Mouse (Mus musculus) lung, postnatal 10 days (tissue): Measurements from ENCODE around the gene Tecpr2.

ENCODE experiments used
- DNase-seq: peaks from one replicate; pipeline ENCODE4 v3.0.0; 2021

Tecpr2 gene

DNA sequence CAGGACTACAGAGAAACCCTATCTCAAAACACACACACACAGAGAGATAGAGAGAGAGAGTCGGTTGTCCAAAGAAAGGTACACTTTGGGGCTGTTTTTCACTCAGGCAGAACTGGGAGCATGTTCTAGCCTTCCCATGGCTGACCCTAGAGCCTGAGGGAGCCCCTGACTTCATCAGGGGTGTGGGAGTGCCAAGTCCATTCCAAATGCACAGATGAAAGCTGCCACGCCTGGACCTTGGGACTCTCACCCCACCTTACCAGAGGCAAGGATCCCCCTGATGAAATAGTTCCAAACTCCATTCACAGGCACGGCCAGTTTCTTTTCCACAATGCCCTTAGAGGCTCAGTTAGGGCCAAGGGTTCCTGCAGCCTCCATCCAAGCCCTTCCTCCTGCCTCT, 90.7 kb downstream of the Tecpr2 start:
- no peak for DNase-seq

- DNase-seq = no peak
These were observed 92.7 kb downstream of the Tecpr2 start for GRCm38 (mm10) chr12:110981736-110982135.

- no peak for DNase-seq
These were observed 94.0 kb downstream of the Tecpr2 start for GRCm38 (mm10) chr12:110983083-110983482.

- no peak for DNase-seq
These were observed 94.7 kb downstream of the Tecpr2 start for GRCm38 (mm10) chr12:110983714-110984113.

- no peak for DNase-seq
These were observed 95.5 kb downstream of the Tecpr2 start for GRCm38 (mm10) chr12:110984598-110984997.

DNA sequence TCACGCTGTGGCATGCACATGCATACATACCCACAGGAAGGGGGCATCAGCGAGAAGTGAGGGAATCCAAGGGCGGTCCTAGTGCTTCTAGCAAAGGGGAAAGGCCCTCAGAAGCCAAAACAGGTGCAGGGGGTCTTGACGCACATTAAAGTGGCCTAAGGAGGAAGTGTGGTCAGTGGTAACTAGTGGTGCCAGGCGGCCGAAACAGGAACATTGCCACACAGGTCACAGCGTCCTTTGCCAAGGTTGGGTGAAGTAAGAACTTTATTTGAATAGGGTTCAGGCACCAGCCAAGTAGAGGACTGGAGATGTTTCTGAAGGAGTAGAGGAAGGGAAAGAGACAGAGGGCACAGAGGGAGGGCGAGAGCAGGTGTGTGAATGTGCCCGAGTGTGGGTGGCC, 96.1 kb downstream of the Tecpr2 start:
- DNase-seq = no peak

DNA sequence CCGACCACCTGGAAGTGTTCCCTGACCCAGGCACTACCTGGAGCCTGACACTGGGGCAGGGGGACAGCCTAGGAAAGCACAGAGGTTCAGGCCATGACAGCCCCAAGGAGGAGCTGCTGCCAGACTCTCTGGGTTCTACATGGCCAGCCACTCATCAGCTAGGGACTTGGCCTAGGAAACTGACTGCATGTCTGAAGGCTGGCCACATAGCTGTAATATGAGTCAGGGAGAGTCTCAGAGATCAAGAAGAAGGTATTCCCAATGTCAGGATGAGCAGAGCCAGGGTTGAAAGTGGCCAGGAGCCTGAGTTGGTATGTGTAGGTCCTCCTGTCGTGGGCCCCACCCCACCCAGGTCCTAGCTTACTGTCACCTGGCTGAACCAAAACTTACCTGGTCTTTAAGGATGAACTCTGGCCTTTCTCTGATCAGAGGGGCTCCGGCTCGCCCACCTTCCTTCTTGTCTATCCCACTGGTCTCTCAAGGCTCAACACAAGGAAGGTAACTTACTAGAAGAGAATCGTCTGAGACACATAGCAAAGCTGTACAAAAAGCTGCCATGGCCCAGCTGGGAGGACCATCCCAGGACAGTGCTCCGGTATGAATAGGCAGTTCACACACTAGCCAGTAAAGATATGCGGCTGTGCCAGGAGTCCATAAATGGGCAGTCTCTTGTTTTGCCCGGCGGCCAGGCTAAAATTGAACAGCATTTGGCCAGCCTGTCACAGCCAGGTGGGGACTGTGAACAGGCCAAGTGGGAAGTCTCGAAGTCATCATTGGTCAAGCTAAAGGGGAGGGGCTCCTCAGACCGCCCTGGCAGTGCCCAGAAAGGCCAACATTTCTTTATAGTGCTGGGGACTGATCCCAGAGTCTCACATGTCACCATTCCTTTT, 97.7 kb downstream of the Tecpr2 start:
- DNase-seq = no peak

DNA sequence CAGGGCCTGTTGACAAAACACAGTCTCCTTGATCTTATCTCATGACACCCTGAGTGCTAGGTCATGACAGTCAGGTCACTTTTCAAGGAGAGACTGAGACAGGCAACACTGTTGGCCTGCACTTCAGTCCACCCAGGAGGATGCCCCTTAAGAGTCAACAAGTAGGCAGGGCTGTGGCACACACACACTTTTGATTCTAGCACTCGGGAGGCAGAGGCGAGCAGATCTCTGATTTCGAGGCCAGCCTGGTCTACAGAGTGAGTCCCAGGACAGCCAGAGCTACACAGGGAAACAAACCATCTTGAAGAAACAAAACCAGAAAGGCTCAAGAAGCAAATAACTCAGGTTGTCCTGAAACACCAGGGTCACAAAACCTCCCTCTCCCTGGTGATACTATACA, 100.3 kb downstream of the Tecpr2 start:
- DNase-seq = no peak

DNA sequence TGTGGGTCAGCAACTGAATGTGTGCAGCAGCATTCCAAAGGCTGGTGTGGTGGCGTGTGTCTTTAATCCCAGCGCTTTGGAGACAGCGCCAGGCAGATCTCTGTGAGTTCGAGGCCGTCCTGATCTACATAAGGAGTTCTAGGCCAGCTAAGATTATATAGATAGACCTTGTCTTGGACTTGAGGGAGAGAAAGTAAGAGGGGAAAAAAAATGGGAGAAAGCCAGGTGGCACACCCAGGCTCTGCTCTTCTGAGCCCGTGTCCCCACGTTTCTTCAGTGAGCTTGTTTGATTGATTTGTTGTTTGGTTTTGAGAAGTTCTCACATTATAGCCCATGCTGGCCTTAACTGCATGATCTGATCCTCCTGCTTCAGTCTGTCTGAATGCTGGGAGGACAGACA, 101.4 kb downstream of the Tecpr2 start:
- DNase-seq = no peak

DNA sequence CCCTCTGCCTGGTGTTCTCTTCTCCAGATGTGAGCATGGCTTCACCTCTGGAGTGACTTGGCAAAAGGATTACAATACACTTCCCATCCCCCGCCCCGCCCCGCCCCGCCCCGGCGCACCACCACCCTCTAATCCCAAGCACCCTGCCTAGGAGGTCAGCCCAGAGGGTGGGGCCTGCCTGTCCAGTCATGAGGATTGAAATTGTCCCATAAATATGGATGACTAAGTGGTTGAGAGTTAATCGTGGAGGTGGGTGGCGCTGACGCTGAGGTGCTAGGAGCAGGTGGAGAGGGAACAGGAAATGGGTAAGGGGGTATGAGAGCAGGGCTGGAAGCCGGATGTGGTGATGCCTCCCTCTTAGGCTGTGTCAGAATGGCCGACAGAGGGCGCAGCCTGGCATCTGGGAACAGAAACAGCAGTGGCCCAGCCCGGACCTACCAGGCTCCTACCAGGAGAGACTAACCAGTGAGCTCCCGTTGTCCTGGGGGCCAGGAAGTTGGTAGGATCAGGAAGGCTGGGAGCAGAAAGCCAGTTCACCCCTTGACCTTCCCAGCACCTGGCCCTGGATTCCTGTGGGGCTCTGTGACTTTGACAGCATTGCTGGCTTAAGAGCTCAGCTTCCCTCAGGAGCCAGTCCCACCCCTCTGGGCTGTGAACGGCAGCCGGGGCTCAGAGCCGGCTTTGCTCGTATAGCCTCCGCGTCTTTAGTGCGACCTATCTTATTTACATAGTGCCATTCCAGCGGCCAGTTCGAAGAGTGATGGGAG, 102.5 kb downstream of the Tecpr2 start:
- DNase-seq = peak; percentile 90

DNA sequence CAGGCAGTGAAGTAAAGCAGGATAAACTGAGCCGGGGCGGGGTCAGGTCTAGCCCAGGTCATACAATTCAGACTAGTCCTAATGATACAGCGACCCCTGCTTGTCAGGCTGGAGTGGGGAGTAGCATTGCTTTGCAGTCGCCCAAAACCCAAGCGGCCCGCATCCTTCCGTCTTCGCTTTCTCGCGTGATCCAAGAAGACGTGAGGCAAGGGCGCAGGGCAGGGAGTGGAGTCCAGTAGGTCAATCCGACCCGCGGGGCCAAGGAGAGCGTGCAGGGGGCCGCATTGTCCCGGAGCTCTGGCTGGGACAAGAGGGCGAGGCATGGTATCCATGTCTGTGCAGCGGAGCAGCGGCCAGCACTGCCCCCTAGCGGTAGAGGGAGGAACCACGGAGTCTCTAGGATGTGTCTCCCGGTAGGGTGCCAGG, 103.1 kb downstream of the Tecpr2 start:
- peak; percentile 95 for DNase-seq

GRCm38 (mm10) chr12:110992771-110993170, 103.7 kb downstream of the Tecpr2 start:
- DNase-seq = no peak

- DNase-seq = no peak
These were observed 104.2 kb downstream of the Tecpr2 start for GRCm38 (mm10) chr12:110993226-110993625.

DNA sequence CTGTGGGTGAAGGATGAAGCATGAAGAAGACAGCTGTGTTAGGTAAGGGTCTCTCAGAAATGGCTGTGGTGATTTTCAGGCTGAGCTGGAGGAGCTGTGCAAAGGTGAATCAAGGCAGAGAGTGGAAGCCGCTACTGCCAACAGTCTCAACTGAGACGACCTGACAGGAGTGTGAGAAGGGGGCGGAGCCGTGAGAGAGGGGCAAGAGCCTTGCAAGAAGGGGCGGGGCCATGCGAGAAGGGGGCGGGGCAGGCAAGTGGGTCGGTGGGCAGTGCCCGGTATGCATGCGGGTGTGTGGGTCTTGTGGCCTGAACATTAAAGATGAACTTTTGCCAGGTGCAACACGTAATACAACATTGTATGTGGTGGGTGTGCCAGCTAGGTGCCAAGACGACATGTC, 105.6 kb downstream of the Tecpr2 start:
- DNase-seq = peak; percentile 33

DNA sequence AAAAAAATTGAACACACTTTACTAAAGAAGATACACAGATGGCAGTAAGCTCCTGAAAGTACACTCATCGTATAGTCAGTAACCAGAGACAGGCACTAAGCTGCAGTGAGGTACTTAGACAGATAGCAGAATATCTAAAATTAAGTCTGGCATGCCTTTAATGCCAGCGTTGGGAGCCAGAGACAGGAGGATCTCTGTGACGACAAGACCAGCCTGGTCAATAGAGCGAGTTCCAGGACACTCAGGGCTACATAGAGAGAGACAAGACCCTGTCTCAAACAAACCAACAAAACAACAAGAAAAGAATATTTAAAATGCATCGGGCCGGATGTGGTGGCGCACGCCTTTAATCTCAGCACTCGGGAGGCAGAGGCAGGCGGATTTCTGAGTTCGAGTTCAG, 109.0 kb downstream of the Tecpr2 start:
- DNase-seq = no peak

- DNase-seq = no peak
These were observed 110.8 kb downstream of the Tecpr2 start for GRCm38 (mm10) chr12:110999820-111000219.

GRCm38 (mm10) chr12:111000956-111001355, 111.9 kb downstream of the Tecpr2 start:
- DNase-seq = no peak

DNA sequence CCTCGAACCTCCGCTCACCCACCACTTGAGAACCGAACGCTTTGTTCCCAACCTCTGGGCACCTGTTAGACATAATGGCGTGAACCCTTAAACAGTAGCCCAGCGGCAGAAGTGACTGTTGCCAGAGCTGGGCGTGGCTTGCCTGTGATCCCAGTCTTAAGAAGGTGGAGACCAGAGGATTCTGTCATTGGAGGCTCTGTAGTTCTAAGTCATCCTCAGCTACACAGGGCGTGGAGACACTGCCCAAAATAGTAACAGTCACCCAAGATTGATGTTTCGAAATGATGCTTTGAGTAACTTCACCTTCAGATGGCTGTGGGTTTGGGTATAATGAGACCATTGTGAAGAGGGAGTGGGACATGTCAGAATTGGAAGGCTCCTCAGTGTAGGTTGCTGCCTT, 115.1 kb downstream of the Tecpr2 start:
- no peak for DNase-seq

DNA sequence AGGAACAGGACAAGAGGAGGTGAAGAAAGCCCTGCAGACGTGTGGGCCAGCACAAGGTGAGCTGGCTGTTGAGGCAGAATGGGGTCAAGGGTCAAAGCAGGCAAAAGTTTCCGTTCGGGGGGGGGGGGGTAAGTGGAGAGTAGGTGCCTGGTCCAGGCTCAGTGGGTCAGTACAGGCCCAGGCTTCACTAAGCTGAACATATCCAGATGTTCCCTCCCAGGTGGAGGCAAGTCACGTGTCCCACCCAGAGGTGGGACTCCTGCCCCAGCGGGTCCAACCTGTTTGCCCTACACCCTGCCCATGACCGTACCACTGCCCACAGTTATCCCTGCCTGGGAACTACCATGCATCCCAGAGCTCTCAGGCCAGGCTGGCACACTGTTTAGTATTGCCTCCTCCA, 116.7 kb downstream of the Tecpr2 start:
- DNase-seq = no peak

GRCm38 (mm10) chr12:111006339-111006738, 117.3 kb downstream of the Tecpr2 start:
- no peak for DNase-seq

GRCm38 (mm10) chr12:111007134-111008103, 118.4 kb downstream of the Tecpr2 start:
- peak; percentile 82 for DNase-seq
